Mouse (Mus musculus) layer of hippocampus, postnatal 14 days (tissue): ENCODE results near the gene Prr36. TPM values are rescaled to one million over a fixed set of nuclear protein-coding genes. Genes with fewer than 3 reads are reported as not detected.

ENCODE experiments used
- DNase-seq, 2 experiments: peaks; one replicate each; pipeline ENCODE4 v3.0.0; 2021 to 2022; ENCODE audit warnings: low spot score in 2 of 2, mixed read lengths in 1 of 2
- total RNA-seq, 2 experiments: library from RNA; stranded (reverse); gene quantifications; 2 replicates each; pipeline ENCODE4 v1.2.3; 2021

Gene Prr36
- total RNA-seq, 2 experiments from 2014 or later = 44.3 to 50.3 TPM

- no peak for DNase-seq
Measured at GRCm38 (mm10) chr8:4245061-4245460, 27.8 kb upstream of the Prr36 start.

GRCm38 (mm10) chr8:4239193-4239890 is 22.1 kb upstream of the Prr36 start:
- DNase-seq = no peak

GRCm38 (mm10) chr8:4238434-4239192 is 21.4 kb upstream of the Prr36 start, which contains the start of the genes Map2k7 and Gm49320:
Gene Map2k7, plus strand, starts transcription at chr8:4238740.
Gene Gm49320, plus strand, starts transcription at chr8:4238865.
- DNase-seq = peak; percentile 100

- peak in 1 of 2 experiments; percentile 47 for DNase-seq
Measured at GRCm38 (mm10) chr8:4237814-4238433, 20.7 kb upstream of the Prr36 start.

- DNase-seq = no peak
Measured at GRCm38 (mm10) chr8:4230612-4231351, 13.5 kb upstream of the Prr36 start.

- DNase-seq = no peak
Measured at GRCm38 (mm10) chr8:4229784-4230183, 12.5 kb upstream of the Prr36 start.

- no peak for DNase-seq
Measured at GRCm38 (mm10) chr8:4227919-4228318, 10.7 kb upstream of the Prr36 start.

- DNase-seq = no peak
Measured at GRCm38 (mm10) chr8:4226739-4227347, 9.6 kb upstream of the Prr36 start, which contains the start of gene Lrrc8e. Gene Lrrc8e, plus strand, starts transcription at chr8:4226827.

GRCm38 (mm10) chr8:4226323-4226722 is 9.1 kb upstream of the Prr36 start:
- DNase-seq = no peak

GRCm38 (mm10) chr8:4222059-4222458 is 4.8 kb upstream of the Prr36 start:
- DNase-seq = no peak

GRCm38 (mm10) chr8:4219617-4220016 is 2.4 kb upstream of the Prr36 start:
- no peak for DNase-seq

- no peak for DNase-seq
Measured at GRCm38 (mm10) chr8:4216296-4216695, 963 bp downstream of the Prr36 start.

- DNase-seq = no peak
Measured at GRCm38 (mm10) chr8:4214006-4214980, 3.0 kb downstream of the Prr36 start.

GRCm38 (mm10) chr8:4213210-4214005 is 3.9 kb downstream of the Prr36 start:
- DNase-seq = no peak

GRCm38 (mm10) chr8:4212809-4213209 is 4.5 kb downstream of the Prr36 start:
- DNase-seq = no peak

- no peak for DNase-seq
Measured at GRCm38 (mm10) chr8:4211097-4211496, 6.2 kb downstream of the Prr36 start.

- no peak for DNase-seq
Measured at GRCm38 (mm10) chr8:4207016-4207350, 10.3 kb downstream of the Prr36 start.

GRCm38 (mm10) chr8:4206182-4207015 is 10.9 kb downstream of the Prr36 start:
- no peak for DNase-seq
